Mouse (Mus musculus): ENCODE data around the gene Aff3.

Gene Aff3

DNA sequence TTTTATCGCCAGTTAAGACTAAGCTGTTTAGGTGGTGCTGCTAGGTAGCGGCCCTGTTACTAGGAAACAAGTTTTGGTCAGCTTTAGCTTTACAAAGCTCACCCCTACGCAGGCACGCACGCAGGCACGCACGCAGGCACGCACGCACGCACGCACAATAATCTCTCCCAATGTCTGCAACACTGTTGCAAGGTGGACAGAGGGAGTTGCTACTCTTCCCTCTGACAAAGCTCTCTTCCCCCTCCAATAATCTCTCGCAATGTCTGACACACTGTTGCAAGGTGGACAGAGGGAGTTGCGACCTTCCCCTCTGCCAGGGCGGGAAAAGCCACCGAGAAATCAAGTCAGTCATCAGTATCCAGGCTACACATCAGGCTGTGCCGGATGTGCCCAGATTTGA is 425.2 kb downstream of the Aff3 start:
- DNase-seq (ENCODE audit: extremely low spot score, low spot score), result no peak

DNA sequence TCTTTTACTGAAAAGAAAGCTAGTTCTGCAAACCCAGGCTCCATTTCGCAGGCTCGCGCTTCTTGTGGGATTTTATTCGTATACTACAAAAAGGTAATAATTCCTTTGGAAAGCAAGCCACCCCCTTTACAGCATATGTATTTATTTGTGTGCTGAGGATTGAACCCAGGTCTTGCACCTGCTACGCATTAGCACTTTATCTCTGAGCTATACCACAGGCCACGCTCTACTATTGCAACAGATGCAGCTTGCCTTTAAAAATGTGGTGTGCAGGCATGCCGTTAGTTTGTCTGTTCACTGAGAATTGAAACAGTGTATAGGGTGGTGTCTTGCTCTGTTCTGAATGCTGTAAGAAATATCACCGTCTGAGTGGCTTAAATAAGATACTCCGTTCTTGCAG is 426.9 kb downstream of the Aff3 start:
- DNase-seq (ENCODE audit: extremely low spot score, low spot score), result no peak

DNA sequence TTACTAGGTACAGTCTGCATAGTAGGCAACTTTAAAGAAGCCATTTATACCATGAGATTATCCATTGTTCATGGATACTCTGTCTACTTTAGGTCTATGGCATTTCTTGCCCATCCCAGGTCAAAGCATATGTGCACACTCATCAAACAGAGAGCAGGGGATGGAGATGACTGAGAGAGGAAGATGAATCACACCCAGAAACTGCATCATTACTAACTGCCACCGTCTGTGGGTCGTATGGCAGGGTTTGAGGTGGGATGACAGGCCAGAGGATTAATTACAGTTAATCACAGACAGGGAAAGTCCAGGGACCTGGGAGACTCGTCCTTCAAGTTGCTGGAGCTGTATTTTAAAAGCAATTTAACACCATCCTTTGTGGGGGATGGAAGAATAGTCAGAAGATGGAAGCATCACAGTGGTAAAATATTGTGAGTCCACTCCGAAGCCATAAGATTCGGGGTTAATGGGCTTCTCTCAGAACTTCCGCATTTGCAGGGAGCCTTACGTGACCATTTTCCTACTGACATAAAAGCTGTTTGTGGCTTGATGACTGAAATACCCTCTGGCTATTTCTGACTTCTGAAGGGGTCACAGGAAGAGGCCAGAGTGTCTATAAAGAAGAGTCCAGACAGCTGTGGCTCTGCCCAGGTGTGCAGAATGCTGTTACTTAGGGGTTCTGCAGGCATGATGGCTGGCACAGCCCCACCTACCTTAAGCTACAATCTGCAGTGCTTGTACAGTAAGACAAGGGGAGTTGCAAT is 427.5 kb downstream of the Aff3 start:
- no peak for DNase-seq (ENCODE audit: extremely low spot score, low spot score)

DNA sequence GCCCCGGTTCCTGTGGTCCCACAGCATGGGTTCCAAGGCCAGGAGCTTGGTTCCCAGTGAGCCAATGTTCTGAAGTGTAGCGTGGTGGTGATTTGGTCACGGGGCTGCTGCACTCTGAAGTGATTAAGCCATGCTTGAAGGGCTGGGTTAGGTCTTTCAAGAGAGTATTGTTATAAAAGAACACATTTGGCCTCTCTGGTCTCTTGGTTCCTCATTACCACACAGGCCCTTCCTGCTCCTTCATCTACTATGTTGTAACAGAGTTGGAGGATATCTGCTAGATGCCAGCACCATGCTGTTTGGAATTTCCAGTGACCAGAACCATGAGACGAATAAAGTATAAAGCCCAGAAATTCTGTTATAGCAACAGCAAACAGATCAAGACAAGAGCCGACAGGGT is 431.6 kb downstream of the Aff3 start:
- no peak for DNase-seq (ENCODE audit: extremely low spot score, low spot score)

DNA sequence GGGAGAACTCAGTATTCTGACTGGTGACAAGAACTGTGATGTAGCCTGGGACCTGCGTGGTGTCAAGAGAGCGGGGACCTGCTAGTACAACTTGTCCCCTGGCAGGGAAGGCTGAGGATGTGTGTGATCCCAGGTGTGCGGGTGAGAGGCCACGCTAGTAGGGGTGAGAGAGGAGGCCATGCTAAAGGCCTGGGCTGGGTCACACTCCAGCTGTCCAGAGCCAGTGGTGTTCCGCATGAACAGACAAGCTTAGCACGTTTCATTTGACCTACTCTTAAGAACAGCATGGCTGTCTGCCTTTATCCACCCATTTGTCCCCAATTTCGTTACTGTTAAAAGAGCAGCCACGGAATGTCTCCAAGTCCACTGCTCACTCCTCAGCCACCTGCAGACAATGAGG is 434.7 kb downstream of the Aff3 start:
- DNase-seq (ENCODE audit: extremely low spot score, low spot score), result no peak

DNA sequence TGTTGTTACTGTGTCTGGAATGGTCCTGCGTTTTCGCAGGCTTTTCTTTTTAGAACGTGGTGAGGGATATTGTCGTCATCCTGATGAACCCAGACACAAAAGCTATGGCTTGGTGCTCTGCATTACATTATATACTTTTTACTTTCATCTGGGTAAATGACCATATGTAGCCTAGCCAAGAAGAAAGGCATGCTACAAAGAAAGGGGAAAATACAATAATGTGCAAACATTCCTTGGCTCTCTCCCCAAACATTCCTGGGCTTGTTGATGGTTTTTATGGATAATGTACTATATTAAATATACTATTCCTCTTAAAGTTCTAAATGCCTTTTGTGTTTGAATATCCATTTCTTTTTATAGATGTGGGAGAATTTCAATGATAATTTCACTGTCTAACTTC is 435.9 kb downstream of the Aff3 start:
- no peak for DNase-seq (ENCODE audit: extremely low spot score, low spot score)

DNA sequence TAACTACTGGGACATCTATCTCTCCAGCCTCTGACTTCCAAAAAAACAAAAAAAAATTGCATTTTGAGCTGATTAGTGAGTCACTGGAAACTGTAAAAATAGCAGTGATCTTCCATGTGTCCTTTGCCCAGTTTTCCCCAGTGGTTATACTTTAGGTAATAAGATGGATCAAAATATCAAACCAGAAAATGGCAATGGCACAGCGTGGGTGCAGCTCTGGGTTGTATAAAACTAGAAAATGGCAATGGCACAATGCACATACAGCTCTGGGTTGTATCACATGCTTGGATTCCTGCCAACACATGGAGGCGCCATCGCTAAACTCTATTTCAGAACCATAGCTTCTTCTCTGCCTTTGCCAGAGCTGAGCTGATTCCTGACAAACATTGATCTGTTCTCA is 439.6 kb downstream of the Aff3 start:
- no peak for DNase-seq (ENCODE audit: extremely low spot score, low spot score)

DNA sequence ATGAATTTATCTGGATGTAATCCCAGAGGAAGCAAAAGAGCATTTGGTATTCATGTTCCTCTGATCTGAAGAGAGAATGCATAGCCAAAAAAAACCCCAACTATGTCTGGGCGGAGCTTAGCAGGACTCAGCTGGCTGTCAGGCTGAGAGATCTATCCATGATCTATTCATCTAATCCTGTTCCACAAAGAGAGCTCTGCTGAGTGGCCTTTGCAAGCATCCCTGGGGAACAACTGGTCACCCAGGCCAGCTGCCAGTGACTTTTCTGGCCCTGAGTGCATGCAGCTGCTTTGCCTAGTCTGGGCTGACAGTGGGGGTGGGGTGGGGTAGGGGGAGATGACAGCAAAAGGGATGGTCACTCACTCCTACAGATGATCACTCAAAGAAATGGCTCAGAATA is 442.6 kb downstream of the Aff3 start:
- DNase-seq (ENCODE audit: extremely low spot score, low spot score), result no peak

DNA sequence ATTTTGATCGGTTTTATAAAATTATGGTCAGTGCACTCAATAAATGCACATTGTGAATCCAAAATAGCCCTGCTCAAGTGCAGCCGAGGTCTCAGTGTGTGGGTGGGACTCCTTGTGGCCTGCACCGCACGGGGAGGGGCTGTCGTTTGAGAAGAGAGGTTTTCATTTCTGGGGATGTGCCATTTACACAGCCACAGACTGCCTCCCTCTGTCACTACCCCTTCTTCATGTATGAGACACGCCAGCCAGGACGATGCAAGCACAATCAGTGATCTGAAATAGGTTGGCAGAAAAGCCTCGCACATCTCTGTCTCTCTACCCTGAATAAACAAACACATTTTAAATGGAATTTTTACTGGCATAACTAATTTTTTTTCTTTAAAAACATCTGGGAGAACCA is 443.3 kb downstream of the Aff3 start:
- DNase-seq (ENCODE audit: extremely low spot score, low spot score), result no peak

DNA sequence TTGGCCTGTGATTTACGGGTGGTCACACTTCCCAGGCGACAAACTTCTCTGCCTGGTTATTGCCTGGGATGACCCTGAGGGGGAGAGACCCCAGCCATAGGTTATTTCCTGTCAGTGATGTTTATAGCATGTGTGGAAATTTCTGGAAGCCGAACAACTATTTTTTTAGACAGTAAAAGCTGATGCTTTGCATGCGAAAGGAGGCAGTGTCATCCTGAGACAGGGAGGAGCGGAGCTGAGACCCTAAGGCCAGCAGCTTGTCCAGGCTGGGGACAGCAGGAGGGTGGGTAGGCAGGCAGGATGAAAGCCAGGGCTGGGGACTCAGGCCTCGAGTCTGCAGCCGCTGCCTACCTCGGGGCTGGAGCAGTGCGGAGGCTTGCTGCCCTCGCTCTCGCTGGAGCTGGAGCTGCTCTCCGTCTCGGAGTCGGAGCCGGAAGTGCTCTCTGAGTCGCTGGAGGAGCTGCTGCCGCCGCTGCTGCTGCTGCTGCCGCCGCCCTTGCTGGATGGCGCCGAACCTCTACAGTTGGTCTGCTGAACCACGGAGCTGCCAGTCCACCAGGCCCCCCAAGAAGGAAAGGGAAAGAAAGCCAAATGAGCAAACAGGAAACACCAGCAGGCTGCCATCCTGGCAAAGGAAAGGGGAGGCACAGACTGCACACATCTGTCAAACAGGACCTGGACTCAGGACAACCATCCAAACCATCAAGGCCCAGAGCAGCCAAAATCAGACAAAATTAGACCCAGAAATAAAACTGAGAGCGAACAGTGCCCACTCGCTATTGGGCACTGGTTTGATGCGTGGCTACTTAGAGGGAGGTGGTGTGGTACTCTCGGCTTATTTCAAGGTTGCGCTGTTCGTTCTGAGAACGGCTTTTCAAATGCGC is 446.6 kb downstream of the Aff3 start:
- DNase-seq (ENCODE audit: extremely low spot score, low spot score), result peak; percentile 34

DNA sequence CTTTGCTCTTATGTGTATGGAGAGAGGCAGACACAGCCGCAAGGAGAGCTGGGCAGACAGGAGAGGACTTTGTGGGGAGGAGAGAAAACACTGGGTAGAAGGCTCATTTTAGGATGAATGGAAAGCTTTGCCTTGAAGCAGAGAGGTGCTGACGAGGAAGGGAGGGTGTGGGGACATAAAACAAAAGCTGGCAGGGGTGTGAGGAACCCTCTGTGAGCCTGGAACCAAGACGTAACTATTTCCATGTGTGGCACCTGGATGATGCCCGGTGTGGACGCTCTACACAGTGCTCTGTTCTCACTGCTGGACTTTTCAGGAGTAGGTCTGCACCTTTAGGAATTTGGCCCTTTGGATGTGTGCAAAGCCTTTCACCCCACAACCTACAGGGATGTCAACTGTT is 447.7 kb downstream of the Aff3 start:
- no peak for DNase-seq (ENCODE audit: extremely low spot score, low spot score)

DNA sequence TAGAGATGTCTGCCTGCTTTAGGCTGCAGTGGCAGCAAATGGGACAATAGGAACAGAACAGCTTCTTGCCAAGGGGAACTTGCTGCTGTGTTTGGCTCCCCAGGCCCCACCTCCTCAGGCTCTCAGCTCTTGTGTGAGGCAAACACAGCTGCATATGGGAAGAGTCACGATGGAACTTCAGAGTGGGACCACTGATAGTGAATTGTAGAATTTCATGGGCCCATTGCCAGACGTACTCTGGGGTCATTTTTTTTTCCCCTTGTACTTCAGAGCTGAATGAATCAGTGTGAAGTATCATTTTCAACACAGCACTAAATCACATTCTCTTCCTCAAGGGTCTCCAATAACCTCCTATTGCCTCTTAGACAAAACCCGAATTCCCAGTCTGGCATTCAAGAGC is 451.4 kb downstream of the Aff3 start:
- no peak for DNase-seq (ENCODE audit: extremely low spot score, low spot score)

DNA sequence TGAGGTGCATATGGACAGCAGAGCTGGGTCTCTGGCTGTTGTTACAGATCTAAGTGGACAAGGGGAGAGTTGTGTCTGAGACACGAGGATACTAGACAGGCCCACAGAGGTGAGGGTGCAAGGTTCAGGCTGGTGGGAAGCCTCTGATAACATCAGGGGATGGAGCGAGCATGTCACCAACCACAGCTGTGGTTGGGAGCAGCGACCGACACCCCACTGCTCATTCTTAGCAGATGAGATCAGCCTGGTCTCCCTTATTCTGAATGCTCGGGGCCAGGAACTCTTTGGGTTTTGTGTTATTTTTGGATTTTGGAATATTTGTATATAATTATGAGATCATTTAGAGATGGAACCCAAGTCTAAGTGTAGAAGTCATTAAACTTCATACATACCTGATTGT is 452.4 kb downstream of the Aff3 start:
- no peak for DNase-seq (ENCODE audit: extremely low spot score, low spot score)

DNA sequence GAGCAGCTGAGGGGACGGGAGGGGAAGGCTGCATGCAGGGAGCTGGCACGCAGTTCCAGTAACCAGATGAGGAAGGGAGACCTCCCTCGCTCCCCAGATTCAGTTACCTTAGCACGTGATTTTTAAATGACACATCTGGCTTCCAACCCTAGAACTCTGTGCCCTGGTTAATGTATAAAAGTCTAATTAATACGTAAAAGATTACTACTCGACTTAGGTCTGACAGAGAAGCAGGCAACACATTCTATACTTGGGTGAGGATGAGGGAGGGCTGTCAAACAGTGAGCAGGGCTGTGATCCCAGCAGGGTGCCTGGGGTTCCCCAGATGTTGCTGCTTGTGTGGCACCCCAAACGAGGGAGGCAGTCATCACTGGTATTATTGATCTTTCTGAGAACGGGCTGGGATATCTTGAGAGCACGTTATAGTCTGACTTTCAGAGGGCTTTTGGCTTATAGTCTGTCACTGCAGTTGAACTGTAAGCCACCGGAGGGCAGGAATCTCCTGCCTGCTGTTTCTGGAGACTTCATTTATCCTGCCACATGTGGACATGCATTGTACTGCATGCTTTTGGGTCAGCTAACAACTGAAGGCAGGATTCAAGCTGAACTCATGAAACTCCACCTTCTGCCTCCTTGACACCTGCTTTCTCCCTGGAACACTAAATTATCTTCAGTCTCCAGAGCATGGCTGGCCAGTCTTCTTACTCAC is 462.1 kb downstream of the Aff3 start:
- peak; percentile 42 for DNase-seq (ENCODE audit: extremely low spot score, low spot score)

DNA sequence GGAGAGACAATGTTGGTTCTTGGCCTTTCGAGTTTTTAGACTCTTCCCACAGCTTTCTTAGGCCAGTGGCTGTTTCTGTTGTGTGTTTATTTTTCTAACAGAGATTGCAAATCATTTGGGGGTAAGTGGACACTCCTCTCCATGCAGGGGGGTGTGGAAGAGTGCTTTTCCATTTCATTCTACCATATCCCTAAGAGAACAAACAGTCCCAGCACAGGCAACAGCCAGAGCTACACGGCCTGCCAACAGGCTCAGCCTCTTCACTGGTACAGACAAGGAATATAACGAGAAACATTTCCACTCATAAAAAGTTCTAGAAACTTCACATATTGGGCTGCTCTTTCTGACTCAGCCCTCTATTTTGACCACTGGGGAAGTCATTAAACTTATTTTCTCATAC is 463.0 kb downstream of the Aff3 start:
- no peak for DNase-seq (ENCODE audit: extremely low spot score, low spot score)

DNA sequence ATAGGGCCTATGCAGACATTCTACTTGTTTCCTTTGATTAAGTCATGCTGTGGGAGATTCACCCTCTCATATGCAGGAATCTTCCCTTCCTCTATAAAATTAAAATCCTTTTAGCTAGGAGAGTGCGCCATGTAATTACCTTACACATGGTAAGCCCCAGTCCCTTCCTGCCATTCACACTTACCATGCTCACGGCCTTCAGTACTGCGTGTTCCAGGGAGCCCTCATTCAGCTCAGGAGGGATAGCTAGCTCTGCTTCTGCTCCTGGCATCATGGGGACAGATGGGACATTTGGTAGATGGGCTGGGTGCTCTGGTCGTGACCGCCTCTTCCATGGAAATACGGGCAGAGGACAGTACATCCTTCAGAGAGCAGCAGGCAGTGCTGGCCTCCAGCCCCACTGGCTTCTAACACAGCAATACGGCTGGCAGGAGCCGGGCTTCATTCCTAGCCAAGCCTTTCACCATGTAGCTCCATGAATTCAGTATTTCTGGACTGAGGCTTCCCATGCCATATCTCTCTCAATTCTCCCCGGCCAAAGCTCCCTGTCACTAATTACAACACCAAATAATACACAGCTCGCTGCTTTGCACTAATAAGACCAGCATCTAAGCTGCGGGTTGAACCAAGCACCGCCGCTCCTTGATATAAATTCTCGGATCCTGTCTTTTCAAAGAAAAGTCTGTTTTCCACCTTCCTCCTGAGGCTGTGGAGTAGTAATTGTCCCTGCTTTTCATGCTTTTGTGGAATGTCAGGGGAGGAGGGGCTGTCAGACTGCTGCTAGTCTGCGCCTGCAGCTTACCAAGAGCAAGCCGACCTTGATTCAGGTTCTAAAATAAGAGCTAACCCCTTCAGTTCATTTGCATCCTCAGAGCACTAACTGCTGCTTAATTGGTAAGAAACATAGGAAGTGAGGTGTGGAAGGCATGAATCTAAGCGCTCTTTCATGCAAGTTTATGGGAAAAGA is 464.8 kb downstream of the Aff3 start:
- no peak for DNase-seq (ENCODE audit: extremely low spot score, low spot score)

DNA sequence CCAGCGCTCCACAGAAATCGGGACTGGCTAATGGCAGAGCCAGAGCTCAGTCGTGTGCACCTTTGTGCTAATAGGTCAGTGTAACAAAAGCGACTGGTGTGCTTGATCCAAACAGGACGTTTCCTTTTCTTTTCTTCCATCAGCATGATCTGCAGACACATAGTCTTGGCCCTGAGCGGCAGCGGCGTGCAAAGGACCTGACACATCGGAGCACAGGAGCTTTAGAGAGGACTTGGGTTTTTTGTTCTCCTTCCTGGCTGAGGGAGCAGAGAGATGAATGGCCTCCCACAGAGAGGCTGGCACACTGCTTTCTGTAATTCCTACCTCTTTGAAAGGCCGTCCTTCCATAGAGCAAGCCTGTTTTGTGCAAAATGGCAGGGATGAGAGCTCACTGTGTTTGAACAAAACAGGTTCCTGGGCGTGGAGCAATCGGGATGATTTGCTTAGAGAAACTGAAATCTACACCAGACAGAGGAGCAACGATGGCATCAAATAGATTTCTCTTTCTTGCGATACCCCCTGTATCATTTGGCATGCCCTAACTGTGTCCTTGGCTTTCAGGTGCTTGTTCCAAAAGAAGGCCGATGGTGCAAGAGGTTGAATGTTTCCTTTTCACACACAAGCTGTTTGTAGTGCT is 466.2 kb downstream of the Aff3 start:
- DNase-seq (ENCODE audit: extremely low spot score, low spot score), result no peak

DNA sequence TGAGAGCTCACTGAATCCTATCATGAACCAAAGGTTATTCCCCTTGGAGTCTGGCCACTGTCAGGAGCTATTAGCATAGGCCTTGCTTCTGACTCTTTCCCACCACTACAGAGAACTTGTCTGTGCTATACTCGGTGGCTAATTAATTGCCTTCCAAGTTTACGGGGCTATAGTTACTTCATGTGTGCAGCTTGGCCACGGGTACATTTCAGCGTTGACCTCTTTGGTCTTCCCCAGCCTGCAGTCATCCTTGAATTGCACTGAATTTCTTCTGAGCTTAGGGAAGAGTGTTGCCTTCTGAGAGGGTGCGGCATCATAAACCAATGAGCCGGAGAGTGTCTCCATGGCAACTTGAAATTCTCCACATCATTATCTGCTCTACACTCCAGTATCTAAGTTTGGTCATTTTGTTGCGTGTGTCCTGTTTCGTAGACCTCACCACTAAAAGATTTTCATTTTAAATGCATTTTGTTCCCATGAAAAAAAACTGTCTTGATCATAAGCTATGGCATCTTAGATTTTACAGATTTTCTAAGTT is 467.5 kb downstream of the Aff3 start:
- no peak for DNase-seq (ENCODE audit: extremely low spot score, low spot score)

DNA sequence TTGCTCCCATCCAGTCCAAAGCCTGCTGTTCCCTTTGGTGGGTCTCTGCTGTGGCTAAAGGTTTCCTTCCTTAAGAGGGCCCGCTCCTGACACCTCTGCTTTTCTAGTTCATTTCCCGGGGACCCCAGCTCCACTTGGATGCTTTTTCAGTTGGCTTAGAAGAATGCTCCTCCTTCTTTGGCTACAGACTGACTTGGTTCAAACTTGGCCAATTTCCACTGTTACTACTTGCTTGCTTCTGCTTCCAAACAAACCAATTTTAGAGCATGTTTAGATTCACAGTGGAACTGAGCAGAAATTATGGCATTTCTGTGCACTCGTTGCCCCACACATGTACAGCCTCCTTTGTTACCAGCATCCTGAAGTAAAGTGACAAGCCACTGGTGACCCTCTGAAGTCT is 469.0 kb downstream of the Aff3 start:
- no peak for DNase-seq (ENCODE audit: extremely low spot score, low spot score)

DNA sequence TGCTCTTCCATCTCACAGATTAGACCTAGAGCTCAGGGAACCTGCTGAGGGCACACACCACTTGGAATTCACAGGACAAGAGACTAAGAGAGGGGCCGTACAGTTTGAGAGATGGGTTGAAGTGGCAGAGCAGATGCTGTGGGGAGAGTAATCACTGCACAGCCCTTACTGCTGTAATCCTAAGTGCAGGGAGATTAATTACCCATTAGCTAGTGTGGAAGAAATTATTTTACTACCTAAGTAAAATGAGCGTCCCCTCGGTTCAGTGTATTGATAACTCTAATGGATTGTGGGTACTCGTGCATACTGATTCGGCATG is 478.6 kb downstream of the Aff3 start:
- DNase-seq (ENCODE audit: extremely low spot score, low spot score), result no peak

Measured in neural tube, embryonic 10.5 days (tissue).